Mouse (Mus musculus) bone marrow macrophage, adult 2 months (primary cell): Measurements from ENCODE around the gene Grm5. TPM values are rescaled to one million over a fixed set of nuclear protein-coding genes. Genes with fewer than 3 reads are reported as not detected.

Source experiments
- H3K27ac ChIP-seq: 2 replicates; pipeline ENCODE4 v1.5.1; 2012; ENCODE audit warnings: low read depth, low read length; ENCODE audit not compliant: insufficient read depth
- H3K4me1 ChIP-seq: 2 replicates; pipeline ENCODE4 v1.6.1; 2012; ENCODE audit warnings: low read length; ENCODE audit not compliant: control insufficient read depth, insufficient read depth
- H3K4me3 ChIP-seq: 2 replicates; pipeline ENCODE4 v1.5.1; 2012; ENCODE audit warnings: mild to moderate bottlenecking, low read length, moderate library complexity; ENCODE audit not compliant: insufficient read depth
- CTCF ChIP-seq: IDR thresholded peaks from 2 replicates; pipeline ENCODE4 v1.5.1; 2012; ENCODE audit warnings: low read depth, mild to moderate bottlenecking, low read length, moderate library complexity
- POLR2A ChIP-seq: IDR thresholded peaks from 2 replicates; pipeline ENCODE4 v1.6.1; 2012; ENCODE audit warnings: mild to moderate bottlenecking, low read depth, low read length, borderline replicate concordance
- polyA plus RNA-seq: library from polyadenylated mRNA; stranded (reverse); fragments of >200 nt; gene quantifications from 2 replicates; pipeline ENCODE4 v1.2.4, GENCODE M21; 2012; ENCODE audit not compliant: missing spikeins, insufficient read depth, insufficient read length

The Grm5 gene
- polyA plus RNA-seq = not detected in 2 replicates

GRCm38 (mm10) chr7:87583868-87584267 lies at the start of gene Grm5:
TSS of gene Grm5 (plus strand) at chr7:87584168.
- Histone ChIP-seq H3K4me1 (no peaks in the 10 kb centered on the region), H3K4me3 (no peak within 1 kb of the TSS), H3K27ac (no peak within 1 kb of the TSS)
- TF ChIP-seq POLR2A (no peak), CTCF (no peak)

DNA sequence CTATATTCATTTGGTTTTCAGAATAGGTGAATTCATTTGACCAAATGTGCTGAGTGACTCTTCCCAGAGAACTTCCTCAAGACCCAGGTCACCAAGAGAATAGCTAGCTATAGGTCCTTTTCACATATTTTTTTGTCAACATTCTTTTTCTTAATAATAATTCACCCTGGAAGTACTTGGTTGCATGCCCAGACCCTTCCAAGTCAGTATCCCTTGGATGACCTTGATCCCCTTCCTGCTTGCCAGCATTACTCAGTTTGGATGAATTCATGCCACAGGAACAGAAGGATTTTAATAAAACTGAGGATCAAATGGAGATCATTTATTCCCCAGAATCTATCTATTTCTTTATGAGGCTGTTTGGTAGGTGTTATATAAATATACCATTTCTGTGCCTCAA lies 44.9 kb upstream of the Grm5 start:
- H3K4me1 ChIP-seq = no peaks in the 10 kb centered on the region
- H3K27ac ChIP-seq = no peak overlapping the region
- TF ChIP-seq CTCF (no peak), POLR2A (no peak)

DNA sequence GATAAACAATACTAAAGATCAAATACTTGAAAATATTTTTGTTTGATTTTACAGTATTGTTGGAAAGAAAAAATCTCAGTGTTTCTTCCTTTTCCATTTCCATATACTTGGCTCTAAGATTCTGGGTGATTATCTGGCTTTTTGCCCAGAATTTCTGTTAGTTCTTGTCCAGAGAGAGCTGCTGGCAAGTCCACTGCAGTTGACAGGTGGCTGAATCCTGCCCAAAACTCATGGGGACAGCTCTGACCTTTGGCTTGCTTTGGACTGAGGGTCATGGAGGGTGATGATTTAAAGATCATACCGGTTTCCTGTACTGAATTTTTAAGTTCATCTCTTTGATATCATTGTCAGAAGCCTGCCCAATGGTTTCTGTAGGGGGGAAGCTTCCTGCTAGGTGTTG lies 18.7 kb upstream of the Grm5 start:
- no peak overlapping the region for H3K27ac ChIP-seq
- H3K4me1 ChIP-seq = no peaks in the 10 kb centered on the region
- no peak overlapping the region for H3K4me3 ChIP-seq
- TF ChIP-seq CTCF (no peak), POLR2A (no peak)

More for the DNA sequence above, 44.9 kb upstream of the Grm5 start:
- no peak overlapping the region for H3K4me3 ChIP-seq

DNA sequence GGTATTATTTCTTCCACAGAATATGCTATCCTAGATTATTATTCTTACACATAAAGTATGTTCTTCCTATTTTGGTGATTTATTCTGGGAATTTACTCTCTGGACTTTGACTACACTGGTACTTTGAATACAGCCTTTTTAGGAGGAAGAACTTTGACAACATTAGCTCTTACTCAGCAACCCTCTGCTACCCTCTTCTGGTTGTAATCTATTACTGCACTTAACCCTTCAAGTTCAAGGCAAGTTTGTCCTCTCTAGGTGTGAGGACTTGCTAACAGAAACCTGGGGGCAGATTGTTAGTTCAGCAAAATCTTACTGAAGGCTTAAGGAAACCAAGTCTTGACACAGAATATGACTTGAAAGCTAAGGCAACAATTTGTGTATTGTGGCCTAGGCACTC lies 17.5 kb upstream of the Grm5 start:
- no peaks in the 10 kb centered on the region for H3K4me1 ChIP-seq
- no peak for TF ChIP-seq CTCF
- no peak for TF ChIP-seq POLR2A
- H3K4me3 ChIP-seq = no peak overlapping the region
- H3K27ac ChIP-seq = no peak overlapping the region

GRCm38 (mm10) chr7:87584281-87584701 lies 323 bp downstream of the Grm5 start:
- Histone ChIP-seq H3K4me1 (no peaks in the 10 kb centered on the region), H3K27ac (no peak overlapping the region), H3K4me3 (no peak overlapping the region)
- TF ChIP-seq CTCF = no peak
- TF ChIP-seq POLR2A = no peak

- no peak for TF ChIP-seq CTCF
- TF ChIP-seq POLR2A = no peak
- no peak overlapping the region for H3K27ac ChIP-seq
Measured at GRCm38 (mm10) chr7:87586271-87586937, 2.4 kb downstream of the Grm5 start.

DNA sequence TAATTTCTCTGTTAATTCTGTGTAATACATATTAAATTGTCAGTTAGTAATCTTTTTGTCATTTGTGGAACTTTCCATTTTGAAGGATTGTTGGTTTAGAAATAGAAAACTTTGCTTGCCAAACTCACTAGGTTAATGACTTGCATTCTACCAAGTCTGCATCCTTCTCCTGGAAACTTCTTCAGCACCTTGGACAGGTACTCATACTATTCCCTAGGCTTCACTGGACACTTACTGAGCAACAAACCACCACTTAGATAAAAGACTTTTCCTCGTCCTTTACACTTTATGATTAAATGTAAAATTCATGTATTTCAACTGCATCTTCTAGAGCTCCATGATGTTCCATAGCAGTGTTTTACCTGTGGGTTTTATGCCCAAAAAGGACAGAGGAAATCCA lies 4.0 kb downstream of the Grm5 start:
- TF ChIP-seq CTCF (no peak), POLR2A (no peak)
- no peak overlapping the region for H3K4me3 ChIP-seq
- H3K27ac ChIP-seq = no peak overlapping the region
- H3K4me1 ChIP-seq = no peaks in the 10 kb centered on the region

More at GRCm38 (mm10) chr7:87586271-87586937, 2.4 kb downstream of the Grm5 start:
- H3K4me3 ChIP-seq = no peak overlapping the region
- no peaks in the 10 kb centered on the region for H3K4me1 ChIP-seq

DNA sequence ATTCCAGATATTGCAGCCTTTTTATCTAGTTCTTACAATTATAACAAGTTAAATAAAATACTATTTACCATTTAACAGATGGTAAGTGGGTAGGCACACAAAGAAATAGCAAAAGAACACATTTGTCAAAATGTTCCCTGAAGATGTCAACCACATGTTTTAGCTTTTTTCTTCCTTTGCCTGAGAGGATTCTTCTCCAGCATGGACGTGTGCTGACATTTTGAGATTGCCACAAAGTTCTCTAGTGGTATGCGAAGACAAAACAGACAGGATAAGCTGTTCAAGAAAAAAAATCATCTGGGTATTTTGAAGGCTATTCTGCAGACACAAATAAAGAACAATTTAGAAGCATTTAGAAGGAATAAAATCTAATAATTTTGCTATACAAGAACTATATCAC lies 42.3 kb downstream of the Grm5 start:
- TF ChIP-seq POLR2A (no peak), CTCF (no peak)

DNA sequence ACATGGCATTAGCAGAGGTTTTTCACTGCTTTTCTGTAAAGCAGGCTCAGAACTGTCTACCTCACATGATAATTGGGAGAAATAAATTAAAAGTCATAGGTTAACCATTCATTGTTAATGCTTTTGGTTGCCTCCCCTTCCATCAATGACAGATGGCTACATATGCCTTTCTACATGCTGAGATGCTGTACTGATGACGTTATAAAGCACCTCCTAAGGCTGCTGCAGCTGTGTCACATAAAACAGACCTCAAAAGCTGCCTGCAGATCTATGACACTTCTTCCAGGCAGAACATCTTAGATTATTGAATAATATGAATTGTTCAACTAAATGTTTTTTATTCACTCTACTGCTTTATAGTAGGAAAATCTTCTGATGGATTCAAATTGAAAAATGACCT lies 51.6 kb downstream of the Grm5 start:
- H3K4me3 ChIP-seq = no peak overlapping the region
- H3K4me1 ChIP-seq = no peaks in the 10 kb centered on the region
- H3K27ac ChIP-seq = no peak overlapping the region
- TF ChIP-seq POLR2A = no peak
- no peak for TF ChIP-seq CTCF

More for the DNA sequence above, 42.3 kb downstream of the Grm5 start:
- H3K4me3 ChIP-seq = no peak overlapping the region
- no peak overlapping the region for H3K27ac ChIP-seq
- no peaks in the 10 kb centered on the region for H3K4me1 ChIP-seq

DNA sequence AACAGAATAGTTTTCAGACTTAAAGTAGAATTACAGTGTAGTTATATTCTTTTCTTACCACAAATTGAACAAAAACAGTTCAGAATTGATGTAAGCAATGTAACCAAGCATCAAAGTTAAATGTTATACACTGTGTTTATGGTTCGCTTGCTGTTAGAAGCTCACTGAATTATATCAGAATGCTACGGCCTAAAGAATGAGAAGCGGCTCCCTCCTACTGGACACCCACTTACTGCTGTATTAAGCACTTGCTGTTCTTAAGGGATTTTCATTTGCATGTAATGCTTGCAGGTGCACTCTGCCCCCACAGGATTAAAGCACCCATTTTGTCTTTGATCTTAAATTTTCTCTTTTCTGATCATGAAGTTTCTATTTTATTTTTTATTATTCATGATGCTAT lies 66.6 kb downstream of the Grm5 start:
- Histone ChIP-seq H3K4me3 (no peak overlapping the region), H3K27ac (no peak overlapping the region), H3K4me1 (no peaks in the 10 kb centered on the region)
- TF ChIP-seq CTCF (no peak), POLR2A (no peak)

DNA sequence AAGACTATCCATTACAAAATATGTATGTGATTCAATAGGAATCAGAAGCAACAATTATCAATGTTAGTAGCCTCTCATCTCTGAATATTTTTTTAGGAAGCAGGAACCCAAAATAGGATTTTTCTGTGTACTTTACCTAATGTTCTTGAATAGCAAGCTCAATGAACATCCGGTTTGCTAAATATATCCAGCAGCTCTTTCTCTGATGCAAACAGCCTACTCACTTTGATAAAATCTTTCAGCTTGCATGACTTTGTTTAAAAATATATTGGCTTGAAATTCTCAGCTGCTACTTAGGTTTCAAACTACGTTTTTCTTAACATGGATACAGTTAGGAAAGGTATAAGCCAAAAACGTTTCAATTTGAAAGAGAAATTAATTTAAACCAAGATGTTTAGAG lies 77.8 kb downstream of the Grm5 start:
- no peak overlapping the region for H3K4me3 ChIP-seq
- no peaks in the 10 kb centered on the region for H3K4me1 ChIP-seq
- no peak overlapping the region for H3K27ac ChIP-seq
- no peak for TF ChIP-seq POLR2A
- no peak for TF ChIP-seq CTCF
